Mouse (Mus musculus) hindbrain, embryonic 13.5 days (tissue): ENCODE measurements around the gene Atxn2. TPM values are rescaled to one million over a fixed set of nuclear protein-coding genes. Genes with fewer than 3 reads are reported as not detected.

ENCODE experiments used
- ATAC-seq: fragments of 200-750 bp; cut with Nextera tagmentation; 2 replicates; pipeline ENCODE4 v1.8.0; 2017; ENCODE audit warnings: moderate TSS enrichment; ENCODE audit not compliant: low FRiP score
- H3K27ac ChIP-seq: fragments of 300-500 bp; sonication (generic); 2 replicates; pipeline ENCODE4 v1.5.1; 2015; ENCODE audit warnings: inconsistent platforms, mild to moderate bottlenecking, moderate library complexity
- H3K27me3 ChIP-seq: fragments of 300-500 bp; sonication (generic); 2 replicates; pipeline ENCODE4 v1.6.1; 2015; ENCODE audit warnings: mild to moderate bottlenecking, inconsistent platforms
- H3K36me3 ChIP-seq: fragments of 300-500 bp; sonication (generic); 2 replicates; pipeline ENCODE4 v1.6.1; 2015; ENCODE audit warnings: mild to moderate bottlenecking, inconsistent platforms
- H3K4me1 ChIP-seq: fragments of 300-500 bp; sonication (generic); replicated peaks from 2 replicates; pipeline ENCODE4 v1.6.1; 2015; ENCODE audit warnings: inconsistent platforms
- H3K4me2 ChIP-seq: fragments of 300-500 bp; sonication (generic); 2 replicates; pipeline ENCODE4 v1.6.1; 2015; ENCODE audit warnings: inconsistent platforms, mild to moderate bottlenecking, moderate library complexity
- H3K4me3 ChIP-seq: fragments of 300-500 bp; sonication (generic); 2 replicates; pipeline ENCODE4 v1.5.1; 2015; ENCODE audit warnings: mild to moderate bottlenecking, inconsistent platforms
- H3K9ac ChIP-seq: fragments of 300-500 bp; sonication (generic); 2 replicates; pipeline ENCODE4 v1.6.1; 2015; ENCODE audit warnings: mild to moderate bottlenecking, inconsistent platforms
- H3K9me3 ChIP-seq: fragments of 300-500 bp; sonication (generic); 2 replicates; pipeline ENCODE4 v1.6.1; 2016; ENCODE audit warnings: inconsistent platforms
- WGBS: fragments of 180-500 bp; shearing (Covaris S2); methylation state at CpG from one replicate; pipeline ENCODE4 v1.1.7; 2015; 5-methylcytosine and 5-hydroxymethylcytosine counted together
- polyA plus RNA-seq: library from polyadenylated mRNA; unstranded; fragments of >200 nt; fragmentation: Nextera tagmentation; extraction: Ambion mirVana; gene quantifications from 2 replicates; pipeline ENCODE4 v1.2.1, GENCODE M21; 2015

Gene Atxn2
- polyA plus RNA-seq, 1 experiment from 2014 or later: 68.3 TPM

GRCm38 (mm10) chr5:121833572-121834240 lies 122.6 kb downstream of the Atxn2 start:
- ATAC-seq: no peak
- Histone ChIP-seq H3K27ac (no peak overlapping the region), H3K4me1 (peaks cover 71% of the 10 kb centered on the region), H3K27me3 (peaks cover 63% of the 10 kb centered on the region), H3K9ac (peak overlapping the region; percentile 46; the same call in 1 of the 2 replicates), H3K9me3 (no peaks in the 10 kb centered on the region), H3K4me3 (0 out of 2 replicates have a peak overlapping the region, but pooled peaks have one; percentile 0), H3K36me3 (no peaks in the 10 kb centered on the region), H3K4me2 (peak overlapping the region; percentile 92)
- WGBS: 40% methylated on average over 10 of the region's 10 CpGs

- no peak for ATAC-seq
- no peak overlapping the region for H3K27ac ChIP-seq
- peak overlapping the region; percentile 46; the same call in 1 of the 2 replicates for H3K9ac ChIP-seq
- no peaks in the 10 kb centered on the region for H3K9me3 ChIP-seq
- H3K4me3 ChIP-seq: 0 out of 2 replicates have a peak overlapping the region, but pooled peaks have one; percentile 0
- H3K4me1 ChIP-seq: peaks cover 69% of the 10 kb centered on the region
- H3K36me3 ChIP-seq: no peaks in the 10 kb centered on the region
- peak overlapping the region; percentile 92 for H3K4me2 ChIP-seq
- WGBS: 80% methylated on average over 7 of the region's 7 CpGs
- H3K27me3 ChIP-seq: peaks cover 67% of the 10 kb centered on the region
Measured at GRCm38 (mm10) chr5:121834241-121834606, 123.1 kb downstream of the Atxn2 start.

- 45% methylated on average over 12 of the region's 12 CpGs for WGBS
- Histone ChIP-seq H3K27me3 (peaks cover 65% of the 10 kb centered on the region), H3K27ac (no peak overlapping the region), H3K4me3 (peak overlapping the region; percentile 67), H3K9me3 (no peaks in the 10 kb centered on the region), H3K4me2 (peak overlapping the region; percentile 92), H3K9ac (peak overlapping the region; percentile 80; the same call in 1 of the 2 replicates), H3K36me3 (no peaks in the 10 kb centered on the region), H3K4me1 (peaks cover 62% of the 10 kb centered on the region)
- ATAC-seq: no peak
Measured at GRCm38 (mm10) chr5:121834991-121835747, 124.0 kb downstream of the Atxn2 start.

GRCm38 (mm10) chr5:121835949-121836691 lies 125.0 kb downstream of the Atxn2 start:
- Histone ChIP-seq H3K27ac (peak overlapping the region; percentile 55; the same call in 1 of the 2 replicates), H3K9ac (peak overlapping the region; percentile 80), H3K4me3 (peak overlapping the region; percentile 67), H3K4me2 (peak overlapping the region; percentile 92), H3K4me1 (peaks cover 62% of the 10 kb centered on the region), H3K36me3 (no peaks in the 10 kb centered on the region), H3K27me3 (peaks cover 65% of the 10 kb centered on the region), H3K9me3 (no peaks in the 10 kb centered on the region)
- peak; percentile 25 for ATAC-seq
- under 1% methylated on average over 49 of the region's 51 CpGs for WGBS

GRCm38 (mm10) chr5:121836692-121837415 lies 125.7 kb downstream of the Atxn2 start:
- Histone ChIP-seq H3K9me3 (no peaks in the 10 kb centered on the region), H3K36me3 (no peaks in the 10 kb centered on the region), H3K27me3 (peaks cover 72% of the 10 kb centered on the region), H3K9ac (peak overlapping the region; percentile 80), H3K27ac (peak overlapping the region; percentile 55; the same call in 1 of the 2 replicates), H3K4me2 (peak overlapping the region; percentile 92), H3K4me1 (peaks cover 62% of the 10 kb centered on the region), H3K4me3 (peak overlapping the region; percentile 67)
- peak; percentile 64 for ATAC-seq
- WGBS: under 1% methylated on average over 77 of the region's 77 CpGs

- Histone ChIP-seq H3K36me3 (no peaks in the 10 kb centered on the region), H3K9ac (peak within 1 kb of the TSS; percentile 80), H3K9me3 (no peaks in the 10 kb centered on the region), H3K27ac (peak within 1 kb of the TSS; percentile 64; the same call in 1 of the 2 replicates), H3K4me2 (peak within 1 kb of the TSS; percentile 92), H3K4me1 (peaks cover 64% of the 10 kb centered on the region), H3K4me3 (peak within 1 kb of the TSS; percentile 67), H3K27me3 (peaks cover 78% of the 10 kb centered on the region)
- under 1% methylated on average over 35 of the region's 35 CpGs for WGBS
- ATAC-seq: peak; percentile 12; the same call in 1 of the 2 replicates
Measured at GRCm38 (mm10) chr5:121837441-121838340, 126.6 kb downstream of the Atxn2 start, which contains the start of gene Sh2b3. Gene Sh2b3 (minus strand): TSS chr5:121837646.

- H3K36me3 ChIP-seq: no peaks in the 10 kb centered on the region
- peak overlapping the region; percentile 64; the same call in 1 of the 2 replicates for H3K27ac ChIP-seq
- peak overlapping the region; percentile 35 for H3K4me3 ChIP-seq
- H3K4me1 ChIP-seq: peaks cover 64% of the 10 kb centered on the region
- no peak for ATAC-seq
- peak overlapping the region; percentile 43; the same call in 1 of the 2 replicates for H3K9ac ChIP-seq
- peak overlapping the region; percentile 92 for H3K4me2 ChIP-seq
- H3K9me3 ChIP-seq: no peaks in the 10 kb centered on the region
- WGBS: under 1% methylated on average over 46 of the region's 46 CpGs
- H3K27me3 ChIP-seq: peaks cover 82% of the 10 kb centered on the region
Measured at GRCm38 (mm10) chr5:121838341-121839127, 127.4 kb downstream of the Atxn2 start.

GRCm38 (mm10) chr5:121839128-121839473 lies 128.0 kb downstream of the Atxn2 start:
- WGBS: 26% methylated on average over 7 of the region's 7 CpGs
- H3K4me3 ChIP-seq: peak overlapping the region; percentile 35
- H3K4me2 ChIP-seq: peak overlapping the region; percentile 92
- H3K27me3 ChIP-seq: peaks cover 87% of the 10 kb centered on the region
- no peaks in the 10 kb centered on the region for H3K9me3 ChIP-seq
- H3K4me1 ChIP-seq: peaks cover 59% of the 10 kb centered on the region
- H3K36me3 ChIP-seq: no peaks in the 10 kb centered on the region
- peak overlapping the region; percentile 43; the same call in 1 of the 2 replicates for H3K9ac ChIP-seq
- ATAC-seq: no peak
- no peak overlapping the region for H3K27ac ChIP-seq

- H3K4me3 ChIP-seq: no peak overlapping the region
- H3K36me3 ChIP-seq: no peaks in the 10 kb centered on the region
- WGBS: 92% methylated on average over 9 of the region's 9 CpGs
- no peak overlapping the region for H3K27ac ChIP-seq
- peaks cover 86% of the 10 kb centered on the region for H3K27me3 ChIP-seq
- no peak overlapping the region for H3K9ac ChIP-seq
- peaks cover 36% of the 10 kb centered on the region for H3K4me1 ChIP-seq
- no peaks in the 10 kb centered on the region for H3K9me3 ChIP-seq
- ATAC-seq: no peak
- no peak overlapping the region for H3K4me2 ChIP-seq
Measured at GRCm38 (mm10) chr5:121841516-121841915, 130.4 kb downstream of the Atxn2 start.

GRCm38 (mm10) chr5:121841973-121842372 lies 130.8 kb downstream of the Atxn2 start:
- H3K4me3 ChIP-seq: no peak overlapping the region
- WGBS: 42% methylated on average over 10 of the region's 10 CpGs
- H3K4me2 ChIP-seq: no peak overlapping the region
- peaks cover 84% of the 10 kb centered on the region for H3K27me3 ChIP-seq
- H3K4me1 ChIP-seq: peaks cover 33% of the 10 kb centered on the region
- H3K36me3 ChIP-seq: no peaks in the 10 kb centered on the region
- H3K27ac ChIP-seq: no peak overlapping the region
- no peaks in the 10 kb centered on the region for H3K9me3 ChIP-seq
- ATAC-seq: no peak
- H3K9ac ChIP-seq: no peak overlapping the region
